Mouse (Mus musculus) layer of hippocampus, adult 11-12 months (tissue): ENCODE measurements around the gene Cyfip2.

Experiments
- DNase-seq: peaks from one replicate; pipeline ENCODE4 v3.0.0; 2022; ENCODE audit warnings: low spot score

The Cyfip2 gene

DNA sequence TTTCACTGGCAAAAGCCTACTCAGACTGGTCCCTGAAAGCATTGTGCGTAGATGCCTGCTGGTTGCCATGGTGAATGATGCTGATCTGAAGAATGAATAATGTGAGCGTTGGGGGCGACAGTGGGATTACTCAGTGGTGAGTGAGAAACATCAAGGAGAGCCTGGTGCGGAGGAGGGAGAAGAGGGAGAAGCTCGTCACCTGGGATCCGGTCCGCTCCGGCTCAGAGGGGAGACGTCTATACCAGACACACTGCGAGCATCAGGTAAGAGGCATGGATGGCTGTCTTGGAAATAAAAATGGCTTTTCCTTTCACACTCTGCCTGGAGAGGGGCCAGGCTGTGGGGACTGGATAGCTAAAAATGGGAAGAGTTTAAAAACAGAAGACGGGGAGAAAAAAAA is 77.3 kb downstream of the Cyfip2 start, which contains the start of gene Fndc9:
TSS of gene Fndc9 (plus strand) at position 198 of the 400 bp plus-strand sequence.
- peak; percentile 75 for DNase-seq

DNA sequence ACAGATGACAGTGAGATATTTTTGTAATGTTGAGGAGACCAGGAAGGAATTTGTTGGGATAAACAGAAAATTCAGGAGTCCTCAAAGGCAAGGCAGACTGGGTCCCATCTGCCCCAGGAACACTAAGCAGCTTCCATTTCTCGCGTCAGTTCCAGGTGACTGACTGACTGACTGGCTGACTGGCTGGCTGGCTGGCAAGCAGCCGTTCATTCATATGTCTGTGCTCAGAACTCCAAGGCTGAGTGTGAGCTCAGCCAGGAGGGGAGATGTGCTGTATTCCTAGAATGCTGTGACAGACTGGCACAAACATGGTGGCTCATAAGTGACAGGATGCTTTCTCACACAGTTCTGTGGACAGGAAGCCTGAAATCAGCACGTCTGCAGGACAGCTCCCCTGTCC is 78.7 kb downstream of the Cyfip2 start:
- DNase-seq, result peak; percentile 52

DNA sequence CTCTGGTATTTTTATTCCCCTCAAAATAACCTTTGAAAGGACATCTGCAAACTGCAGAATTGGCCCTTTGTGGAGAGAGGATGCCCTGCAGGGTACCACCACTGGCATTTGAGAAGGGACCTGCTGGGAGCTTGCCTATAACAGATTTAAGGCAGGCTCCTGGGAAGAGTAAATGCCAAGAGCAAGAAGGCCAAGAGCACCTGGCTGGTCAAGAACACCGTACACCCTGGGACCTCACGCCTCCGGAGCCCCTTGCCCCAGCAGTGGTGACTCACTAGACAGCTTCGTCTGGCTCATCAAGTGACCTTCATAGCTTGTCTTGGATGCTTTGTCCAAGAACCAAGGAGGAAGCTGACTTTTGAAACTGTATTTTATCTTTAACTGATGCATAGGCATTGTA is 79.9 kb downstream of the Cyfip2 start:
- DNase-seq, result no peak

DNA sequence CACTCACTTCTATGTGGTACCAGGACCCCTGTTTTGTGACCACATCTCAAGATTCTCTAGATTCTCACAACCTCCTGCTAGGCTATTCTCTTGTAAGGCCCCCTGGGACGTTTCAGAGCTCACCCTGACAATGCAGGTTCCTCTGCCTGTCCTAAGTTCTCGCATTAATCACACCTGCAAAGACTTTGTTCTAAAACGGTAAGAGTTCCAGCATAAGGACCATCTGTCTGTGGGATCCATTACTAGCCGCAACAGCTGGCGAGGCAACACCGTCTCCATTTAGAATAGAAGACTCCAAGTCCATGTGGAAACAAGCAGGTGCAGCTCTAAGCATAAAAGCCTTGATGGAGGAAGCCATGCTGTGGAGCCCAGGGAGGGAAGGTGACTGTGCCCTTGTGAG is 82.5 kb downstream of the Cyfip2 start:
- DNase-seq, result no peak

DNA sequence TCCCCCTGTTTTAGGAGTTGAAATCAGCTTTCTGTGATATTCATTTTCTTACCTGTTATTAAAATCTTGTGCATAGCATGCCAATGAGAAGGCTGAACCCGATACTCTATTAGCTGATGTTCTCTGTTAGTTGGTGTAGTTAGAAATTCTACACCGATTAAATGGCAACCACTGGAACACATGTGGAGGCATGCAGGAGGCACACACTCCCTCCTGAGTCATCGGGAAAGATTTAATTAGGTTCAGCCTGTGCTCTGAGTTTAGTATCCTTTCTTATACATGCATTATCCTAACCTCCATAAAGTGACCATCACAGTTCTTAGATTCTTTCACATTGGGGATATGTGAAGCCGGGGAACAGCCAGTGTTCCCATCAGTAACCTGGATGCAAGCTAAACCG is 87.3 kb downstream of the Cyfip2 start:
- DNase-seq, result no peak

DNA sequence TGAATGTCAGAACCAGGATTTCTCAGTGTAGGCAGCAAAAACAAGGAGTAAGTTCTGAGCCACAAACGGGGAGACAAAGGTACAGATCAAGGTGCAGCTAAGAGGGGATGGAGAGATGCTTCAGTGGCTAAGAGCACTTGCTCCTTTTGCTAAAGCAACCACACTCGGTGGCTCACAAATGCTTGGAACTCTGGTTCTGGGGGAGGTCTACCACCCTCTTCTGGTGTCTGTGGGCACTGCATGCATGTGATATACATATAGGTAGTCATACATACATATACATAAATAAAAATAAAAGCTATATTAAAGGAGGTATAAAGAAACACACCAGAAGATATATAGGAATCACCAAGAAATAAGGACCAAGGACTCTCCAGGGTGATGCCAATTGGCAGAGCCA is 89.1 kb downstream of the Cyfip2 start:
- no peak for DNase-seq

DNA sequence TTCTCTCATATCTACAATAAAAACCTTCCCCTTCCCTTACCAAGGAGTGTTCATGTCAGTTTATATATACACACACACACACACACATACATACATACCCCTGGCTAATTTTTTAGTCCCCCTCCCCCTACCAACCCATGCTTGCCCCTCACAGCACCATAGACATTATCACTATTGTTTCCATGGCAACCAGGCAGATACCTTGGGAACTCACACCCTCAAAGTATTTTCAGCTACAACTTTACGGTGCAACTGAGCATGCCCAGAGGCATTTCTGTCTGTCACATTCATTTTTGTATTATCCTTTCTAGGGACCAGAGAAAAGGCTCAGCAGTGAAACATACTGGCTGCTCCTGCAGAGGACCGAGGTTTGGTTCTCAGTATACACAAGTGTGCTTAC is 92.4 kb downstream of the Cyfip2 start:
- DNase-seq, result no peak

DNA sequence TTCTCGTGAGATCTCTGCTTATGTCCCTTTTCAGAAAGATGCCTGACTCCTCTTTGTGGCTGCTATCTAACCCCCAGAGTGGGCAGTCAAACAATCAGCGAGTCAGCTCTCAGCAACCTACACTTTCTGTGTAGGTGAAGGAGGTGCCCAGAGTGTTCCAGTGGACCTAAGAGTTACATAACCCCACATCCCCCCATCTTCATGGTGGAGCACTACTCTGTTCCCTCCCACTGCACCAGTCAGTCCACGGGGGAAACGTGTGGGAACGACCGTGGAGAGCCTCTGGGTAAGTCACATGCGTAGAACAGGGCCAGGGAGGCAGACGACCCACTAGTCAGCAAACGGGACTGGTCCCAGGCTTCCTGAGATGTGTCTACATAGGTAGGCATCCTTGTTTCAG is 93.3 kb downstream of the Cyfip2 start:
- no peak for DNase-seq

DNA sequence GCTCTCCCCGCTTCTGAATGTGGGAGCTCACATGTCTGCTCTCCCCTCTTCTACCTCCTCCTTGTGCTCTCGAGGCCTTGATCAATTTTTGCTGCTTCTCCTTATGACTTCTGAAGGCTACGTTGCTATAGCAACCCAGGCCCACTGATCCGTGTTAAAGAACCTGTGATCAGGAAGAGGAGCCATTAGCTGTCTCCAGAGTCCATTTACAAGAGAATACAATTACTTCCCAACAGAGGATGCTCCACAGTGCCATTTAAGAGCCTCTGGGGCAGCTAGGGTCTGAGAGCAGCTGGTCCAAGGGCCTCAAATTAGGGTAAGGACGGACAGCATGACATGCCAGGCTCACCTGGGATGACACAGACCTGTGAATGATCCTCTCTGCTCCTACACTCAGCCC is 94.1 kb downstream of the Cyfip2 start:
- DNase-seq, result no peak

DNA sequence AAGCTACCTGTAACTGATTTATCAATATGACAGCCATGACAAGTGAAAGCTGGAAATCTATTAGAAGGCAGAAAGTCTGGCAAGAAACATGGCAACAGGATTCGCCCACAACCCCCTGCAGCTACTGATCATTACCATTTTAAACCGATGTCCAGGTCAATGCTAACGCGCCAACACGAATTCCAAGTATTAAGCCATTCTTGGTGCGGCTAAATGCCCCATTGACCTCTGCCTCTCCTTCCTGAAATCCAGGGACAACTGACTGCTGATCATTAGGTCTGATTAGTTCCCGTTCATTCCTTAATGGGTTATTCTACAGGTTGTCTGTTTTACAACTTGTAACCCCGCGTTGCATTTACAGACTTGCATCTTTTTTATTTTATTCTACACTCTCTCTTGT is 95.0 kb downstream of the Cyfip2 start:
- no peak for DNase-seq

DNA sequence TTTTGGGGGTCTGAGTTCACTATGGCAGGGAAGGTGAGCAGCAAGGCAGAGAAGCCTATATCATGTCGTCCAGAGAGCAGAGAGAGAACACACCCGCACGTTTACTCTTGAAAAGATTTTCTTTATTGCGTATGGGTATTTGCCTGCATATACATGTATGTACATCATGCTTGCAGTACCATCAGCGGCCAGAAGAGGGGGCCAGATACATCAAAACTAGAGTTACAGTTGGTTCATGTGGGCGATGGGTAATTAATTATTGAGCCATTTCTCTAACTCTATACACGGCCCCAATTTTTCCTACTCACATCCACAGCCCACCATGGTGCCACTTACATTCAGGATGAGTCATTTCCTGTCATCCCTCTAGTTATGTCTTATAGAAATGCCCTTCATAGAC is 96.0 kb downstream of the Cyfip2 start:
- DNase-seq, result peak; percentile 71

DNA sequence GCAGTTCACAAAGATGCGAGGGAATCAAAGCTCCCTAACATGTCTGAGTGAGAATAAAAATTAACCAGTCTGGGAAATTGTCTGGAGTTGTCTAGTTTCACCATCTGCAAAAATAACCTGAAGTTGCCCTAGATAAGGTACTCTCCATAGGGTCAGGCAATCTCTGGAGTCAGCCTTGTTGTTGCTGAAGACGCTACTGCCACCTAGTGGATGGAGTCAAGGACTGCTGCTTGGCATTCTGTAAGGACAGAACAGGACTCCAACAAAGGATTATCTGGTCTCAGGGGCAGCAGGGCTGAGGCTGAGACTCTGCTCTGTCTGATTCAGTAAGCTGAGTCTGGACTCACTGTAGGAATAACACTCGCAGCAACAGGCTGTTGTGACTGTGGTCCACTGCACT is 97.3 kb downstream of the Cyfip2 start:
- DNase-seq, result peak; percentile 73

DNA sequence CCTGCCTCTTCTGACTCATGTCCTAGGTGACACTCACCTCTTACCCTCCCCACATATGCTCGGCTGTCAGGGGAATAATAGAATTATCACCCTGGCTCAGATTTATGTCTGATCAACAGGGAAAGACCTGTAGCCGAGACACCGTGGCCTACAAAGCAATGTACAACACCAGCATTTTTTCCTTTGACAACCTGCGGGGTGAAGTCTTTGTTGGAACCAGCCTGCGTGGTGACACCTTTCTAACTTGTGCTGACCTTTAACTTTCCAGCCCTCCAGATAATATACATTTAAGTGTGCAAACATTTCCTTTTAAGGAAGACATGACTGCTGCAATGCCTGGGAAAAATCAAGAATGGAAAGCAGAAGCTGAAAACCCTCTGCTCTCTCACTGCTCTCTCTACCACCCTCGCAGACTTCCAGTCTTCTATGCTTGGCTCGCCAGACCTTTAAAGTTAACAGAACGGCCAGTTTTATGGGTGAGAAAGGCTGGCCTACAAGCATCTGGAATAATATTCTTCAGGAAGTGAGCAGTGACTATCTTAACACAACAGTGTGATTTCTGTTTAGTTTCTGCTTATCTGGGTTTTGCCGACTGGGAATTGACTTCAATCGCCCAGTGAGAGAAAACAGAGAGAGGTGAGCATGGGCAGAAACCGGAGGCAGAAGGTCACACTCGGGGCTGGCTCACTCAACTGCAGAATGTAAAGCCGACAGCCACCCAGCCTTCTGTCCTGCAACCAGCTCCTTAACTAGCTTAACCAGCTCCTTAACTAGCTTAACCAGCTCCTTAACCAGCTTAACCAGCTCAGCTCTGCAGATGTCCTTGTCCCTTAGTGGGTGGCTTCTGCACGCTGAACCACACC is 98.1 kb downstream of the Cyfip2 start:
- DNase-seq, result no peak

DNA sequence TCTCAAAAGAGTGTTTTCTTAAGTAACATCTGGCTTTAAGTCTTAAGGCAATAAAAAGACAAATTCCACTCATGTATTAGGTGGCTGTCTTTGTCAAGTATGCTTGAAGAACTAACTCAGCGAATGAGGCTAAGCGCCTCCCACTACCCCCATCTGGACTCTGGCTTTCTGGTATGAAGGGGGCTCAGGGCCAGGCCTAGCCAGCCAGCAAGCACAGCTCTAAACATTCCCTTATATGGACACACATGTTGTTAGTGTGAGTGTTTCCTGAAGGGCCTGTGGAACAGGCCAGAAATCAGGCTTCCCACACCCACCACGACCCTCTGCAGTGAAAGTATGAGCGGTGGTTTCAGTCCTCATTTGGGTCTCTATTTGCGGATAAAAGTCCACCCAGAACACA is 98.8 kb downstream of the Cyfip2 start:
- no peak for DNase-seq

DNA sequence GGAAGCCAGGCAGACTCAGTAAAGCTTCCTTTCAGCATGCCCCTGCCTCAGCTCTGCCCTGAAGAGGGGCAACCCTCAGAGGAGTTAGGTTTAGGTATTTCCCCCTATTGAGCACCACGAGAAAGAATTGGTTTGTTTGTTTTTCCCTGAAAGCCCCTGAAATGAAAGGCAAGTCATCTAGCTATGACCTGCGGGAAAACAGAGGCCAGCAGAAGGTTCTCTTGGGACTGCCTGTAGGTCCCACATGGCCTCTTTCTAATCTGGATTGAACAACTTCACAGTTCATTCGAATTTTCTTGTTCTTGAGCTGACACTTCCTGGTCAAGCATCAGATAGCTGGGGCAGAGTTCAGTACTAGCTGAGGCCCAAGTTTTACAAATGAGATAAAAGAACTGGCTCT is 100.8 kb downstream of the Cyfip2 start:
- no peak for DNase-seq

DNA sequence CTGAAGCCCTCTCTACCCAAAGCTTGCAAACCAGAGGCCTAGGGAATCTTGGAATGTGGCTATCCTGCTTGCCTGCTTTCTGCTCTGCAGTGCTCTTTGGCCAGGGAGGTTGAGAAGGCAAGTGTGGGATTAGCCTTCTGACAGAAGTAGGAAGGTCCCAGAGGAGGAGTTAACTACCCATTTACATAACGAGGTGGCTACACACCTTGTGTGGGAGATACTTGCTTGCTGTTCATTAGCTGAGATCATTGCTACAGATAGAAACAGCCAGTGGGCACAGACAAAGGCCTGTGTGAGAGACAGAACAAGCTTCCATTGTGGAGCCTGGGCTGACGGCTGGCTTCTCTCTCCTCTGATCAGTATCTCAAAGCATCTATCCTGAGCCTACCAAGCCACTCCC is 102.8 kb downstream of the Cyfip2 start:
- DNase-seq, result peak; percentile 45

DNA sequence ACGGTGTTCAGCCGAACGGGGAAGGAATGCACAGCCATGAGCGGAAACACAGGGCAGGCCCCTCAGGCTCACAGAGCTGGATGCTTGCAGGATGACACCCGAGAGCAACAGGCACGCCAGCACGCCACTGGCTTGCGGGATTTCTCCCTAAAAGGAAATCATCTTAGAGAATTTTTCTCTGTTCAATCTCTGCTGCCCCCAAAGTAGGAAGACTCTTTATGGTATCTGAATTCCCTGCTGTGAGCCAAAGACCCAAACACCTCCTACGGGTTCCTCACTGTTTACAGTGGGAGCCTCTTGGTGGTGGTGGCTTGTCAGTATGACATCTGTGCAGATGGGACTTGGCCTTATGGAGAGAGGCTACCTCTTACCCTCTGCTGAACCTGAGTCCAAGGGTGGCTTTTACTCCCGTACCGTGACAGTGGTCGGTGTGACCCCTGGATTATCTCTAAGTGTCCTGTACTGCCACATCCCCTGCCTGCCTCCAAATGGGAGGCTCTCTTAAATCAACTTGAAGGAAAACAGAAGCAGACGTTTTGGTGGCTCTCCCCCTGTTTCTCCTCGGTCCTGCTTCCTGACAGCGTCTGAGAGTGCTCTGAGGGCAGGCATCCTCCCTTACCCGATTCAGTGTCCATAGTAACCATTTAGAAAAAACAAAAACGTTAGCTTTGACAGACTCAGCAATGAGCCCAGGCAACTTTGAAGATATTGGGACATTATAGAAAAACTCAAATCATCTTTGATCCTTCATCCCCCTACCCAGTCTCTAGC is 106.8 kb downstream of the Cyfip2 start:
- no peak for DNase-seq

DNA sequence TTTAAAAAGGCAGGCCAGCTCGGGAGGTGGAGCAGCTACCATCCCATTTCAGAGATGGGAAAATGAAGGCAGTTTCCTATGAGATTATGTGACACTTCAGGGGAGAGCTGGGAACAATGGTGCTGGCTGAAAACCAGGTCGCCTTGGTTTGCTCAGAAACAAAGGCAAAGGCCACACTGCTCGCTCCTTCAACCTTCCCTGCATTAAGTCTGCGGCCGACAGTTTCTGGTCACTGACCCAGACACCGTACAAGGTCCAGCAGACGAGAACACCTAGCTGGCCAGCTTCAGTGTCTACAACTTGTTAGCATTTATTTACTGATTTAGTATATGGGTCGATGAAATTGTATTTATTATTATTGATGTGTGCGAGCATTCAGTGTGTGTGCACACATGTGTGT is 107.8 kb downstream of the Cyfip2 start:
- no peak for DNase-seq

DNA sequence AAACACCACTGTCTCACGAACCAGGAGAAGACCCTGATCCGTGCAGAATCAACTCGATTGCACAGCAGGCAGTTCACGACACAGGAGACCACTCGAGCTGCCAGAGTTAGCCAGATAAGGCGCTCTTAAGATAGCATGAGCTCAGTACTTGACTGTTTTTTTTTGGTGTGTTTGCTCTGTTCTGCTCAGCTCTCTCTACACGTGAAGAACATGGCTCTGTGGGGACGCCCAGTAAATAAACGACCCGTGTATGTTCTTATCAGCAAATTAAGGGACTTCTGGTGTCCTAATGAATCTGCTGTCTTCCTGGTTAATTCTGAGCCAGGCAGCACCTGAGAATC is 110.1 kb downstream of the Cyfip2 start:
- no peak for DNase-seq

DNA sequence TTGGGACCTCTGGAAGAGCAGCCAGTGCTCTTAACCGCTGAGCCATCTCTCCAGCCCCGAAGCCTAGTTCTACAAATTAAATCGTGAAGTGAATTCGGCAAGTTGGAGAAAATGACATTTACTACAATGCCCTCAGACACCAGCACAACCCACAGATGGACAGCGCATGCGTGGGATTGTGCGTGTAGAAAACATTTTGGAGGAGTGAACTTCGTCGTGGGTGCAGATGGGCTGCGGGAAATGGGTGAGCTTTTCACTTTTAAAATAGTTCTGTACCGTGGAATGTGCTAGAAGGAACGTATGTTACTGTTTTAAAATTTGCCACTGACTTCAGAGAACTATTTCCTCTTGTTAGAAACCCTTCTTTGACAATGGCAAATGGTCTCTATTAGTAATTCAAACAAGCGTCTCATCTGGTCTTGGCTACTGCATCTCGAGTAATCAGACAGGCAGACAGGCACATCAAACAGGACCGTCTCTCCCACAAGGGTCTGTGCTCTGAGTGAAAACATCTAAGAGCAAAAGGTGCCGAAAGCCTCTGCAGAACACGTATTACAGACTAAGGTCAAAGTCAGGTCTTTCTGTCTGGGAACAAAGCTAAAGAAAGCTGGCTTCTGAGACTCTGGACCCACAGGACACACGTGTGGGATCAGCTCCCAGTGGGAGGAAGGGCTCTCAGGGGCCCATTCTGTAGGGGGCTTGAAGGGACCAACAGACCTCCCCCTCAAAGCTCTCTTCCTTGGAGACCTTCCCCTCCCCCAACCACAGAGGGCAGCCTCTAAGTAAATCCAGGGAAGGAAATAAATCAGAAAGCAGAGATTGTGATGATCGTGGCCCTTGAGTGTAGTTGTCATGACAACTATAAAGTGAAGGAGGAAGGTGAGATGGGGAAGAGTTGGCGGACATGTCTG is 110.8 kb downstream of the Cyfip2 start:
- peak; percentile 74 for DNase-seq

DNA sequence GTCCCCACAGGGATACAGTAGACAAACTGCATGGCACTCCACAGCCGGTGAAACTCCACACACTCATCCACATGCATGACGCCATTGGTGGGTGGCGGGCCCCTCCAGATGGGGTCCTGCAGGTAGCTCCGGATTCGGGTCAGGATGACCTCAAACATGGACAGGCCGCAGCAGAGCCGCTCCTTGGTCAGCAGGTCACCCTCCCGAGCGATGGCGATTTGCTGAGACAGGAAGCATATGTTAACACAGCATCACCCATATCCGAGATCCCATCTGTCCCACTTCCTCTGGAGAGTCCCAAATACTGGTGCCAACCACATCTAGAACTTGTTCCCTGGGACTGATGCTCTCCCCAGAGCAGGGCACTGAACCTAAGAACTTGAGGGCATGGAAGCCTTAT is 112.0 kb downstream of the Cyfip2 start:
- DNase-seq, result no peak

DNA sequence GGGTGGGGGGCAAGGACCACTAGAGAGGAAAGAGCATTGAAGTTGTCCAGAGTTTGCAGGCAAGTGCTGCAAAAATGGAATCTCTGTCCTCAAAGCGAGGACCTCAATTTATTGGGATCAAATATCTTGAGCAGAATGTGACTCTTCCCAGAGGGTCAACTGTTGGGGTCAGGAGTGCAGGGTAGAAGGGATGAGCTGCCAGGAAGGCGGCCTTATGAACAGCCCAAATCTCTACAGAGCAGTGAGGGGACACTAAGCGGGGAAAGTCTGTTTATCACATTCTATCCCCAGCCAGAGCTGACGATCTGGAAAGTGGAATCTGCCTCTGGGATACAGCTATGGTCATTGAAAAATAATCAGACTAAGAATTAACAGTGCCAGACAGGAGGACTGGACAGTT is 118.5 kb downstream of the Cyfip2 start:
- DNase-seq, result no peak

DNA sequence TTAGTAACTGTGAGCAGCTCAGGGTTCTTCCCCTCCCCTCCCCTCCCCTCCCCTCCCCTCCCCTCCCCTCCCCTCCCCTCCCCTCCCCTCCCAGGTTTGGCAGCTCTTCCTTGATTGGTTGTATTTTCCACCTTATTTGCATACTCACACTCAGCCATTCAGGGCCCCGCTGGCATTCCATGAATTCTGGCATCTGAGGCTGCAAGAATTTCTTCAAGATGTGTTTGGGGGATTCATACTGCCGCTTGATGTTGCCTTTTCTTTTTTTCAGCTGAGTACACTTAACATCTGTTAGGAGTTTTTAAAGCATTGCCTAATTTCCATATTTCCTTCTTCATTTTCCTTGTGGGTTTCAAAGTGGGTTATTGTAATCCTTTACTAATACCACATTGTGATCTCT is 124.4 kb downstream of the Cyfip2 start:
- DNase-seq, result no peak
